Mouse (Mus musculus) right cerebral cortex, postnatal 14 days (tissue): ENCODE data around the gene Eif3d.

Experiments
- DNase-seq: peaks from one replicate; pipeline ENCODE4 v3.0.0; 2022

Eif3d gene

GRCm38 (mm10) chr15:77949061-77949460 is 21.6 kb downstream of the Eif3d start:
- DNase-seq: no peak

DNA sequence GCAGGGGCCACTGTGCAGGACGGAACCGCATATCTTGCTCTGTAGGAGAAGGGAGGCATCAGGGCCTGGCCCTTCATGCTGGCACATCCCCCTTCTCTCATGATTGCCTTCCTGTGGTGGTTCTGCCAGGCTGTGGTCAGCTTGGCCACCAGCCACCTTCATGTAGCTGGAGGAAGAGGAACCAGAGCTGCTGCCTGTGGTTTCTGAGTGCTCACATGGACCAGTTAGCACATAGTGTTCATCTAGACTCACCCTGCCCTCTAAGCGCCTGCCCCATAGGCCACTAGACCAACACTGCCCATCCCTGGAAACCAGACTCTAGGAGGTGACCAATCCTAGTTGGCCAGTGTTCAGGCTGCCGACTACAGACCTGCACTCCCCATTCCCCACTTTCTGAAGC is 24.9 kb downstream of the Eif3d start:
- no peak for DNase-seq

DNA sequence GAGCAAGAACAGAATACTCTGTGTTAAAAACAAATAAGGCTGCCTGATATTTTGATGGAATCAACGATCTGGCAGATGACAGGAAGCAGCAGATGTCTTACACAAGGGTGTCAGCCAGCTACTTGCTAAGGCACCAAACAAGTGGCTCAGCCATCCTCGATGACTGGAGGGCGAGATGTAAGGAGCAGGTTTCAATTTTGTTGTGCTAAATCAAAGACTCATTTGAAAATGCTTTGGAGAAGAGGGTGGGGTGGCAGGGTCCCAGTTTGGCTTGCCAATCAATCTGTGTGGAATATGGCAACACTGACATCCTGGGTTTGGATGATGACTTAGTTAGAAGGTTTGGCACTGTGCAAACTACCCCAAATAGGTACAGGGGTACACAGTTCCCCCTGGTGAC is 29.1 kb downstream of the Eif3d start:
- no peak for DNase-seq

DNA sequence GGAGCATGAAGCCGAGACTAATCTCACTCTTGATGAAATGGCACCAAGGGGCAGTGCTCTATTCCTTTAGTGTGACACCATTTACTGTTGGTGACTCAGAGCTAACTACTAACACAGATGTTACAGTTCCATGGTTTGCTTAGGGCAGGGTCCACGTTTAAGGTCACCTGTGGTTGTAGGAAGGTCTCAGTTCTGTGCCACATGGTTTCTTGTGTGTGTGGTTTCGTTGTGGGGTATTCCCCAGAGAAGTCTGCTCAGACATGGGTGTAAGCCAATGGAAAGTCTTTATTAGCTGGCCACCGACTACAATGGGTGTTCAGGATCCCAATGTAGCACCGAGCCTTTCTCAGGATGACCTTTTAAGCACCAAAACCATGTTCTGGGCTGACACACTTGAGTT is 32.1 kb downstream of the Eif3d start:
- DNase-seq: no peak

GRCm38 (mm10) chr15:77935673-77936375 is 34.8 kb downstream of the Eif3d start:
- DNase-seq: peak; percentile 41

DNA sequence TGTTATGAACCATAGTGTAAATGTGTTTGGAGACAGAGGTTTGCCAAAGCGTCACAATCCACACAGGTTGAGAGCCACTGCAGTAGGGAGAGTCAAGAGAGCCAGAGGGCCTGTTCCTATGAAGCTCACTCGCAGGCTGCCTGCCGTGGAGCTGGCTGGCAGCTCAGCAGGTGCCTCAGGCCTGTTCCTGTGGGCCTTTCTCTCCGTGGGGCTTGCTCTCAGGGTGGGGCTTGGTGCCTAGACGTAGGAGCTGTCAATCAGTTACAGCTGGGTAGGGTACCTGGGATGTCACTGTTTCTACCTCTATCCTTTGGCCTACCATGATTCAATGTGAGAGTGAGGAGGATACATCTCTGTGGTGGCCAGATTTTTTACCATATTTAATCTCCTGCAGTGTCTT is 35.6 kb downstream of the Eif3d start:
- no peak for DNase-seq

DNA sequence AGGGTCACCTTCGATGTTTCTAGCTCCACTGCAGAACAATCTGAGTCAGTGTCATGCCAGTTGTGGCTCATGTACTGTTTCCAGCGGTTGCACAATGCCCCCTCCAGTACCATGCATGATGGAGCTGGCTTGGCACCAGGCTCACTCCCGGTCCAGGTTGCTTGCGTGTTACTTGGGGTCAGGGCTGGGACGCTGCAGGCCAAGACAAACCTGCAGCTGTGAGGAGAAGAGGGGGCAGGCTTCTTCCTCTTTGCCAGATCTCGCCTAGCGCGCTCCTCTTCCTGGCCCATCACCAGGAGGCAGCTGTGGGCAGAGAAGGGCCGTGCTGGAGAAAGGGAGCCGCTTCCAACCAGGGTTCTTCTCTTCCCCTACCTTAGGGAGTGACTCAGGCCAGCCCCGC is 36.3 kb downstream of the Eif3d start:
- peak; percentile 31 for DNase-seq

GRCm38 (mm10) chr15:77933770-77934169 is 36.8 kb downstream of the Eif3d start:
- DNase-seq: peak; percentile 98

- no peak for DNase-seq
Measured at GRCm38 (mm10) chr15:77933222-77933621, 37.4 kb downstream of the Eif3d start.

- DNase-seq: no peak
Measured at GRCm38 (mm10) chr15:77931689-77932016, 39.0 kb downstream of the Eif3d start.

DNA sequence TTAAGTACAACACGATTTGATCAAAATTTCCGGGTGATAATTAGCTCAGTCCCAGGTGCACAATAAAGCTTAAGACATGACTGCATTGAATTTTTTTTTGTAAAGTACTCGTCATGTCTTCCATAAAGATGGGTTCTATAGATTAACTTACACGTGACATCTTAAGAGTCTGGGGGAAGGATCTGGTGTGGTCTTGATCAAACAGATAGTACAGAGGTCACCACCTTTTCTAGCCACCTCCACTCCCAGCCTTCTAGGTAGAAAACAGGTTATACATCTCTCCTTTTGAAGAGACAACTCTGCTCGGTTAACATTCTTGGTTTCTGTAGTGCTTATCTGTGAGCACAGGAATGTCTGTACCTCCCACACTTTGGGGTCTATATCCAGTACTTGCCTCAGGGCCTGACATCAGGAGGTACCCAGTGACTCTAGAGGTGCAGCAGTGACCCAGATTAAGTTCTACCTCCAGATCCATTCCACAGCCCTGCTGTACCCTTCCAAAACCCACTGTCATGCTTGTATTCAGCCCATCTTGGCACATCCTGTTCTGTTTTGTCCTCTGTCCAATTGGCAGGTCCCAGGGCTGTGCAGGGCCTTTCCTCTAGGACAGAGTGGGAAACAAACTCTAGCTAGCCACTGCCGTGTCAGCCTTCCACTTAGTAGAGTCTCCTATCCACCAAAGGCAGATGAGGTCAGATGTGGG is 39.5 kb downstream of the Eif3d start:
- no peak for DNase-seq

GRCm38 (mm10) chr15:77929804-77930203 is 40.8 kb downstream of the Eif3d start:
- DNase-seq: no peak

DNA sequence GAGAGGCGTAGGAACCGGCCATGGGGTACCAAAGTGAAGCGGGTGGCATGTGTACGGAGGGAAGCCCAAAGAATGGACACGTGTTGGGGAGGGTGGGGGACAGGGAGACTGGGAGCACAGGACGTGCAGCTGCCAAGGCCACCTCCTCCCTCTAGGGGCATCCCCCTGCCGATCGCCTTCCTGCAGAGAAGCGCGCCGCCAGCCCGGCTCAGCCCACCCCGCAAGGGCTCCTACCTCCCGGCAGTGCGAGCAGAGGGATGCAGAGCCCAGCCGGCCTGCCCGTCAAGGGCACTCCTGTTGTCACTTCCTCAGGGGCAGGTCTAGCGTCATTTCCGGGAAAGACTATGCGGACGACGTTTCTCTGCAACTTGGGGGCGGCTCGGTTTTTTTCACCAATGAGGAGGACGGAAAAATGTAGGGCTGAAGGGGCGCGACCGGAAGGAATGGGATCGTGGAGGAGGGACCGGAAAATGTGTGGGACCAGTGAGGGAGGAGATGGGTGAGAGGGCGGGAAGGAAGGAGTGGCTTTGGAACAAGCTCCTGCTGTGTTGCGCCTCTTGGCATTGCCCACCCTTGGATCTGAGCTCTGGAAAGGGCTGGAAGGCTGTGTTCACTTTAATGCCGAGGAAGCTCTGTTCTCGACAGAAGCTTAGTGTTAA is 41.8 kb downstream of the Eif3d start, which contains the start of gene Txn2:
TSS of gene Txn2 (minus strand) at position 334 of the 659 bp plus-strand sequence.
- peak; percentile 92 for DNase-seq

DNA sequence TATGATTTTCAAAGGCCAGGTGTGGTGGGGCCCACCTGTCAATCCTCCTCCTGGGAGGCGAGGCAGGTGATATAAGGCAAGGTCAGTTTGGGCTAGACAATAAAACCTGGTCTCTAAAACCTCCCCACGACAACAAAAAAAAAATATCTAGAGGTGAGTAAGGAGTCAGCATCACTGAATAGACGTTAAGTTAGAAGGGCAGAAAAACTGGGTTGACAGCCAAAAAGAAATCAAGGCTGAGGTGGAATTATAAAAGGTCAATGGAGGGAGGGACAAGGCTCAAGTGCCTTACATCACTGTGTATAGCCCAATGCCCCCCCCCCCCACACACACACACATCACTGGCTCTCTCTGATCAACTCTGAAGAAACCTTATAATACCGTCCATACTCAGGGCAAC is 42.5 kb downstream of the Eif3d start:
- DNase-seq: no peak

GRCm38 (mm10) chr15:77926921-77927320 is 43.7 kb downstream of the Eif3d start:
- DNase-seq: no peak

GRCm38 (mm10) chr15:77925195-77925594 is 45.4 kb downstream of the Eif3d start:
- no peak for DNase-seq

DNA sequence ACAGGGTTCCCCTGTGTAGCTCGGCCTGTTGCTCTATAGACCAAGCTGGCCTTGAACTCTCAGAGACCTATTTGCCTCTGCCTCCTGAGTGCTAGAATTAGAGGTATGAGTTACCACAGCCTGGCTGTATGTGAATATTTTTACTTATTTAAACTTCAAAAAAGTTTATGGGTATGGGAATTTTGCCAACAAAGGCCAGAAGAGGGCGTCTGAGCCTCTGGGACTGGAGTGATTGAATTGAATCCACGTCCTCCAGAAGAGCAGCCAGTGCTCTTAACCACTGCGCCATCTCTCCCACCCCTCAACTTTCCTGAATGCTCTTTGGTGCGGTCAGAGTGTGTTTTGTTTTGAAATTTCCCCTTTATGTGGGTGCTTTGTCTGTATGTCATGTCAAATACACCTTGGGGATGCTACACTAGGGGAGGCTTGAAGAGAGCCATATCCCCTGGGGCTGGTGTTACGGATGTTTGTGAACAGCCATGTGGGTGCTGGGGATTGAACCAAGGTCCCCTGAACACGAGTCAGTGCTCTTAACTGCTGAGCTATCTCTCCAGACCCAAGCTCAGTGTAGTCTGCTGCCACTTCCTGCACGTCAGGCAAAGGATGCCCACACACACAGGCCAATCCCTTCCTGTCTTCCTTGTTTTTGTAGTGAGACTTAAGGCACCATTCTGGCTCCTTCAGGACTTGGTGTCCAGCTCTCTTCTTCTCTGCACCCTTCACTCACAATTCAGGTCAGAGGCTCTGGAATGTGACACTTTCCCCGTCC is 47.2 kb downstream of the Eif3d start:
- DNase-seq: no peak

- DNase-seq: no peak
Measured at GRCm38 (mm10) chr15:77922710-77923109, 47.9 kb downstream of the Eif3d start.

- no peak for DNase-seq
Measured at GRCm38 (mm10) chr15:77921636-77922035, 49.0 kb downstream of the Eif3d start.

DNA sequence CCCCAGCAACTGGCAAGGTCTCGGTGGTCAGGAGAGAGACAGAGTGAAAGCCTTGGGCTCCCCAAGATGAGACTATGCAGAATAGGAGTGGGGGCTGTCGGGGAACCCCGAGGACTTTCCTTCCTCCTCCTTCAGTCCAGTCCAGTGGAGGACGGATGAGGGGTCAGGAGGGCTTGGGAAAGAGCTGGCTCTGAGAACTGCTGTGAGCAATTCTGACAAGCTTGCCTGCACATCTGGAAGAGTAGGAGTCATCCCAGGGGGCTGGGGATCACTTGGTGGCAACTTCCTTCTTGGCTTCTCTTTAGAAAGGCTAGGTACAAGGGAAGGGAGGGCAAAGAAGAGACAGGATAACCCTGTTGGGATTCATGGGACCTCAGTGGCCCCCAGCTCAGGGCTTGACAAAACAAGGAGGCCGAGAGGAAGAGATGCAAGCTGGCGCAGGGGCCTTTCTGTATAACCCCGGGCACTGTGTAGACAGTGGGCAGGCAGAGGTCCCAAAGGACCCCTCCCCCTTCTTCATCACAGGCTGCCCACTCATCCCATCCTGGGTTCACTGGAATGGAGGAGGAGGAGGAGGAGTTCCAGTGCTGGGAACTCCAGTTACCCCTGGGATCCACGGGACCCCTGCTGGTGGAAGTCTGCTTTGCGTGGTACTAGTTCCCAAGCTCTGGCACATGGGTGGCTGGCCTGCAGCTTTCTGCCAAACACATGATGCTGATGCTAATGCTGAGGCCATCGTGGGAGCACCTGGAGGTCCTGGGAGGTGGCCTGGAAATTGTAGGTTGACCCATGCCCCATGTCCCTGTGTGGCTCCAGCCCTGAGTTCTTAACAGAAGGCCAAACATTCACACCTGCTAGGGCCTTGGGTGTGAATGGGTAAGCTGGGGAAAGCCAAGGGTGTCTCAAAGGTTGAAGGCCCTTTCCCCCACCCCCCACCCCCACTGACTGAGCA is 49.8 kb downstream of the Eif3d start:
- DNase-seq: peak; percentile 48

DNA sequence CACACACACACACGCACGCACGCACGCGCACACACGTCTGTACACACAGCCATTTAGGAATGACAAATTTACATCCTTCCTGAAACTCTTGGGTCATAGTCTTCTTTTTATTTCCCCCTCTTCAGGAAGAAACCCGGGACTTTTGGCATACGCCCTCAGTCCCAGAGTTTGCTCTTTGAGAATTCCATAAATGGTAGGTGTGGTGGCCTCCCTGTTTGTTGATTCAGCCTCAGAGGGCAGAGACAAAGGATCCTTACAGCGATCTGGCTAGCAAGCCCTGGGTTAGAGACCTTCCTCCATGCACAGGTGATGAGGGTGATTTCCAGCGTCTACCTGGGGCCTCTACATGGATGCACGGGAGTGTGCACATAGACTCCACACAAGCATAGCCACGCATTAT is 51.2 kb downstream of the Eif3d start:
- no peak for DNase-seq

GRCm38 (mm10) chr15:77916851-77917544 is 53.6 kb downstream of the Eif3d start:
- DNase-seq: peak; percentile 90
